Mouse (Mus musculus) liver, adult (tissue): Measurements from ENCODE around the gene Ypel5.

Experiments
- GATA4 ChIP-seq: IDR thresholded peaks from 2 replicates; pipeline ENCODE4 v1.6.1; 2014; ENCODE audit warnings: mild to moderate bottlenecking, low read length; ENCODE audit not compliant: insufficient replicate concordance

The Ypel5 gene

DNA sequence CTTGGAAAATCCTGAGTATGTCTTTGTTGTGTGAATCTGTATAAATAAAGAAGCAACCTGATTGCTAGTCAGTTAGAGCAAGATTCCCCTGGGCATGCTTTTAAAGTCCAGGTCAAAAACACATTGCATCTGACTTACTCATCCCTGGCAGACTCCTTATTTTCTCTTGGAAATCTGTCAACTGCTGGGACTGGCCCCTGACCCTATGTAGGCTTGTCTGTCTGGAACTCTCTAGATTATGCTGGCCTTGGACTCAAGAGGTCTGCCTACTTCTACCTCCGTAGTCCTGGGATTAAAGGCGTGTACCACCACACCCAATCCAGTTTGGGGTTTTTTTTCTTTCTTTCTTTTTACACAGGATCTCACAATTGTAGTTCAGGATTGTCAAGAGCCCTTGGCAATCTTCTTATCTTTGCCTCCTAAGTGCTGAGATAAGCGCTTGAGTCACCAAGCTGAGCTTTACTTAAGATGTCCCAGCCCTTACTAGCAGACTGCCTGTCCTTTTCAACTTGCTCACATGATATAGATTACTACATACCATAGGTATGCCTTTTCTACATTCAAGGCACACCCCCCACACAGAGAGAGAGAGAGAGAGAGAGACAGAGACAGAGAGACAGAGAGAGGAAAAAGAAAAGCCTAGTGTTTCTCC is 8.1 kb upstream of the Ypel5 start:
- TF ChIP-seq GATA4 = no peak

- no peak for TF ChIP-seq GATA4
Measured at GRCm38 (mm10) chr17:72828687-72829086, 7.6 kb upstream of the Ypel5 start.

GRCm38 (mm10) chr17:72837140-72837712 is 973 bp downstream of the Ypel5 start:
- TF ChIP-seq GATA4 = peak; percentile 61; the same call in 1 of the 2 replicates

GRCm38 (mm10) chr17:72837824-72838474 is 1.7 kb downstream of the Ypel5 start:
- no peak for TF ChIP-seq GATA4

GRCm38 (mm10) chr17:72839000-72839399 is 2.7 kb downstream of the Ypel5 start:
- no peak for TF ChIP-seq GATA4

DNA sequence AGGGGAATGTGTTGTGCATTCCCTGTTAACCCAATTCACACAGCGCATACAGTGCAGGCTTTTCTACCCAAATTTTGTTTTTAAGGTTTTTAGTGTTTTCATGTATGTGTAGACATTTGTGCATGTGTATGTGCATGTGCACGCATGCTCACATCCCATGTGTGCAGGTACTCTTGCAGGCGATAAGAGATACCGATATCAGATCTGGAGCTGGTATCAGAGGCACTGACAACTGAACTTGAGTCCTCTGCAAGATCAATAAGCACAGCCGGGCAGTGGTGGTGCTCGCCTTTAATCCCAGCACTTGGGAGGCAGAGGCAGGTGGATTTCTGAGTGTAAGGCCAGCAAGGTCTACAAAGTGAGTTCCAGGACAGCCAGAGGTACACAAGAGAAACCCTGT is 8.1 kb downstream of the Ypel5 start:
- TF ChIP-seq GATA4 = peak; percentile 78; the same call in 1 of the 2 replicates

DNA sequence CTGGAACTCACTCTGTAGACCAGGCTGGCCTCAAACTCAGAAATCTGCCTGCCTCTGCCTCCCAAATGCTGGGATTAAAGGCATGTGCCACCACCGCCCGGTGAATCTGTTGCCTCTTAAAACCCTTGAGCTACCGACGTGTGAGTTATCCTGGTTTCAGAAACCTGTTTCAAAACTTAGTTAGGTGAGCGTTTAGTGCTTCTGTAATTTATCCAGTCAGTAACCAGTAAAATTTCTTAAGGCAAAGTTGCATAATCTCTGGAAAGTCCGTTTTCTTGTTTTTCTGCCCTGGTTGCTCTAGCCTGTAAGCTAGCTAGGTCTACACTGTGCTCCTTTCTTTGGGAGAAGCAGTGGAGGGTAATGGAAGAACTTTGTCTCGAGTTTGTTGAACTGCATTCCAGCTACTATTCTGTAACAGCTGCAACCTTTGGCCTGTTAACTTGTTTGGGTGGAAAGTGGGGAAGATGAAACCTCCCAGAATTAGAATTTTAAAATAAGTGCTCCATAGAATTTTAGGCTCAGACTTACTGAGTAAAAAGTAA is 8.8 kb downstream of the Ypel5 start:
- no peak for TF ChIP-seq GATA4

GRCm38 (mm10) chr17:72845521-72845920 is 9.3 kb downstream of the Ypel5 start:
- no peak for TF ChIP-seq GATA4

- no peak for TF ChIP-seq GATA4
Measured at GRCm38 (mm10) chr17:72855298-72855697, 19.0 kb downstream of the Ypel5 start.

- TF ChIP-seq GATA4 = no peak
Measured at GRCm38 (mm10) chr17:72857677-72858633, 21.7 kb downstream of the Ypel5 start.

GRCm38 (mm10) chr17:72863226-72863625 is 27.0 kb downstream of the Ypel5 start:
- TF ChIP-seq GATA4 = no peak

- TF ChIP-seq GATA4 = no peak
Measured at GRCm38 (mm10) chr17:72866624-72867245, 30.5 kb downstream of the Ypel5 start.

- TF ChIP-seq GATA4 = no peak
Measured at GRCm38 (mm10) chr17:72868181-72868580, 31.9 kb downstream of the Ypel5 start.

DNA sequence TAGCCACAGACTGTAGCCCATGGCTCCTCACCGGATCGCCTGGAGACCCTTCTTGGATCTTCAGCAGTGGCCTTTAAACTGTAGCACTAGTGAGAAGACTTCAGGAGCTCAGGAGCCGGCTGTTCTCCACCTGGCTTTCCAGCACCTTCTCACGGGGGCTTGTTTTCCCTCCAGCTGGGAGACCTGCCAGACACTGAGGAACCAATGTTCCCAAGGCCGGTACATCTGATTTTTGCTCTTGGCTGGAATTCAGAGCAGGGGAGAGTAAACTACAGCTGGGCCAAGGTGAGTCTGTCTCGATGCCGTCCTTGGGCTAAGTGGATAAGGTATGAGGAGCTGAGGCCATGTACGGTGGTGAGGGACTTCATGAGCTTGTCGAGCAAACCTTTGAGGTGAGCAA is 42.7 kb downstream of the Ypel5 start:
- TF ChIP-seq GATA4 = no peak

- TF ChIP-seq GATA4 = no peak
Measured at GRCm38 (mm10) chr17:72880156-72880555, 43.9 kb downstream of the Ypel5 start.
